Mouse (Mus musculus) limb, embryonic 11.5 days (tissue): ENCODE data around the gene Atxn2l. TPM values are rescaled to one million over a fixed set of nuclear protein-coding genes. Genes with fewer than 3 reads are reported as not detected.

Experiments used
- ATAC-seq: fragments of 200-750 bp; cut with Nextera tagmentation; 2 replicates; pipeline ENCODE4 v1.8.0; 2017; ENCODE audit warnings: low read depth; ENCODE audit not compliant: insufficient number of reproducible peaks, low FRiP score, low TSS enrichment
- DNase-seq: peaks from one replicate; pipeline ENCODE4 v3.0.0-alpha.2; 2015; ENCODE audit warnings: low spot score
- H3K27ac ChIP-seq: fragments of 300-500 bp; sonication (generic); replicated peaks from 2 replicates; pipeline ENCODE4 v1.5.1; 2014; ENCODE audit warnings: low read depth, mild to moderate bottlenecking, low read length
- H3K27me3 ChIP-seq: fragments of 300-500 bp; sonication (generic); 2 replicates; pipeline ENCODE4 v1.6.1; 2014; ENCODE audit warnings: mild to moderate bottlenecking, low read length, mixed read lengths; ENCODE audit not compliant: control insufficient read depth, insufficient read depth
- H3K36me3 ChIP-seq: fragments of 300-500 bp; sonication (generic); 2 replicates; pipeline ENCODE4 v1.6.1; 2014; ENCODE audit warnings: mild to moderate bottlenecking, low read length, moderate library complexity, mixed read lengths; ENCODE audit not compliant: control insufficient read depth, insufficient read depth
- H3K4me1 ChIP-seq: fragments of 300-500 bp; sonication (generic); 2 replicates; pipeline ENCODE4 v1.6.1; 2014; ENCODE audit warnings: low read length, mixed read lengths; ENCODE audit not compliant: control insufficient read depth, insufficient read depth
- H3K4me2 ChIP-seq: fragments of 300-500 bp; sonication (generic); 2 replicates; pipeline ENCODE4 v1.6.1; 2014; ENCODE audit warnings: low read depth, mild to moderate bottlenecking, moderate library complexity; ENCODE audit not compliant: severe bottlenecking
- H3K4me3 ChIP-seq: fragments of 300-500 bp; sonication (generic); 2 replicates; pipeline ENCODE4 v1.5.1; 2014; ENCODE audit warnings: low read depth, low read length
- H3K9ac ChIP-seq: fragments of 300-500 bp; sonication (generic); 2 replicates; pipeline ENCODE4 v1.6.1; 2014; ENCODE audit warnings: mild to moderate bottlenecking, low read length
- H3K9me3 ChIP-seq: fragments of 300-500 bp; sonication (generic); 2 replicates; pipeline ENCODE4 v1.6.1; 2016; ENCODE audit warnings: low read length; ENCODE audit not compliant: control insufficient read depth
- WGBS: fragments of 180-500 bp; shearing (Covaris S2); extraction: QIAGEN DNeasy Blood & Tissue Kit; methylation state at CpG from one replicate; pipeline ENCODE4 v1.1.7; 2014; 5-methylcytosine and 5-hydroxymethylcytosine counted together
- polyA plus RNA-seq: library from polyadenylated mRNA; unstranded; fragments of >200 nt; fragmentation: Nextera tagmentation; extraction: Ambion mirVana; gene quantifications from 2 replicates; pipeline ENCODE4 v1.2.1, GENCODE M21; 2014

The Atxn2l gene
- polyA plus RNA-seq, 1 experiment from 2014 or later, result 62.0 TPM

- H3K4me3 ChIP-seq, result peak overlapping the region; percentile 15; the same call in 1 of the 2 replicates
- peak overlapping the region; percentile 36 for H3K4me2 ChIP-seq
- H3K9ac ChIP-seq, result 0 out of 2 replicates have a peak overlapping the region, but pooled peaks have one; percentile 1
- DNase-seq (peak; percentile 88), ATAC-seq (peak; percentile 83)
- WGBS, result under 1% methylated on average over 23 of the region's 23 CpGs
- no peak overlapping the region; the same call in 1 of the 2 replicates for H3K27ac ChIP-seq
- H3K4me1 ChIP-seq, result no peaks in the 10 kb centered on the region
- H3K9me3 ChIP-seq, result no peaks in the 10 kb centered on the region
- H3K27me3 ChIP-seq, result no peaks in the 10 kb centered on the region
- no peaks in the 10 kb centered on the region for H3K36me3 ChIP-seq
Measured at GRCm38 (mm10) chr7:126482392-126482871, 20.8 kb downstream of the Atxn2l start.

- Histone ChIP-seq H3K27me3 (no peaks in the 10 kb centered on the region), H3K4me3 (no peak overlapping the region), H3K36me3 (no peaks in the 10 kb centered on the region), H3K4me2 (no peak overlapping the region), H3K9ac (no peak overlapping the region), H3K27ac (no peak overlapping the region), H3K9me3 (no peaks in the 10 kb centered on the region), H3K4me1 (no peaks in the 10 kb centered on the region)
- no peak for ATAC-seq
- whole genome bisulfite sequencing, result 22% methylated on average over 5 of the region's 5 CpGs
- DNase-seq, result no peak
Measured at GRCm38 (mm10) chr7:126481699-126482098, 21.5 kb downstream of the Atxn2l start.

- DNase-seq (peak; percentile 91), ATAC-seq (peak; percentile 89)
- peaks cover 8% of the 10 kb centered on the region; the same call in 1 of the 2 replicates for H3K36me3 ChIP-seq
- under 1% methylated on average over 39 of the region's 53 CpGs for WGBS
- peak within 1 kb of the TSS; percentile 80 for H3K9ac ChIP-seq
- H3K4me1 ChIP-seq, result peaks cover 6% of the 10 kb centered on the region
- peak within 1 kb of the TSS; percentile 74 for H3K4me2 ChIP-seq
- H3K27ac ChIP-seq, result peak within 1 kb of the TSS; percentile 43
- H3K27me3 ChIP-seq, result no peaks in the 10 kb centered on the region
- H3K9me3 ChIP-seq, result no peaks in the 10 kb centered on the region
- H3K4me3 ChIP-seq, result peak within 1 kb of the TSS; percentile 70
Measured at GRCm38 (mm10) chr7:126474993-126475581, 28.1 kb downstream of the Atxn2l start, which contains the start of gene Sh2b1. Sh2b1 (minus strand) TSS chr7:126475424.

- Histone ChIP-seq H3K4me2 (peak overlapping the region; percentile 74), H3K36me3 (peaks cover 8% of the 10 kb centered on the region; the same call in 1 of the 2 replicates), H3K4me1 (peaks cover 6% of the 10 kb centered on the region), H3K9me3 (no peaks in the 10 kb centered on the region), H3K27ac (no peak overlapping the region), H3K9ac (peak overlapping the region; percentile 80), H3K27me3 (no peaks in the 10 kb centered on the region), H3K4me3 (peak overlapping the region; percentile 70)
- DNase-seq, result no peak
- whole genome bisulfite sequencing, result 1% methylated on average over 27 of the region's 27 CpGs
- peak; percentile 60 for ATAC-seq
Measured at GRCm38 (mm10) chr7:126474486-126474955, 28.7 kb downstream of the Atxn2l start.

- 93% methylated on average over 9 of the region's 9 CpGs for WGBS
- peak overlapping the region; percentile 74 for H3K4me2 ChIP-seq
- H3K4me1 ChIP-seq, result peaks cover 6% of the 10 kb centered on the region
- H3K4me3 ChIP-seq, result peak overlapping the region; percentile 70; the same call in 1 of the 2 replicates
- ATAC-seq (no peak), DNase-seq (no peak)
- H3K9ac ChIP-seq, result peak overlapping the region; percentile 80; the same call in 1 of the 2 replicates
- no peaks in the 10 kb centered on the region for H3K9me3 ChIP-seq
- peaks cover 14% of the 10 kb centered on the region for H3K36me3 ChIP-seq
- no peaks in the 10 kb centered on the region for H3K27me3 ChIP-seq
- no peak overlapping the region for H3K27ac ChIP-seq
Measured at GRCm38 (mm10) chr7:126473470-126474086, 29.7 kb downstream of the Atxn2l start.

- H3K4me1 ChIP-seq, result peaks cover 6% of the 10 kb centered on the region
- no peak overlapping the region for H3K4me2 ChIP-seq
- no peaks in the 10 kb centered on the region for H3K9me3 ChIP-seq
- H3K4me3 ChIP-seq, result no peak overlapping the region
- no peaks in the 10 kb centered on the region for H3K27me3 ChIP-seq
- H3K27ac ChIP-seq, result no peak overlapping the region
- H3K36me3 ChIP-seq, result peaks cover 20% of the 10 kb centered on the region
- ATAC-seq (no peak), DNase-seq (no peak)
- WGBS, result 92% methylated on average over 16 of the region's 16 CpGs
- H3K9ac ChIP-seq, result no peak overlapping the region
Measured at GRCm38 (mm10) chr7:126472713-126473112, 30.5 kb downstream of the Atxn2l start.

- peaks cover 6% of the 10 kb centered on the region for H3K4me1 ChIP-seq
- ATAC-seq (no peak), DNase-seq (no peak)
- no peak overlapping the region for H3K4me2 ChIP-seq
- H3K4me3 ChIP-seq, result no peak overlapping the region
- no peak overlapping the region for H3K27ac ChIP-seq
- WGBS, result 90% methylated on average over 13 of the region's 13 CpGs
- no peaks in the 10 kb centered on the region for H3K27me3 ChIP-seq
- no peak overlapping the region for H3K9ac ChIP-seq
- H3K36me3 ChIP-seq, result peaks cover 24% of the 10 kb centered on the region
- no peaks in the 10 kb centered on the region for H3K9me3 ChIP-seq
Measured at GRCm38 (mm10) chr7:126472306-126472705, 30.9 kb downstream of the Atxn2l start.

GRCm38 (mm10) chr7:126471853-126472252 lies 31.4 kb downstream of the Atxn2l start:
- Histone ChIP-seq H3K36me3 (peaks cover 24% of the 10 kb centered on the region), H3K4me2 (no peak overlapping the region), H3K27ac (no peak overlapping the region), H3K9ac (no peak overlapping the region), H3K4me3 (no peak overlapping the region), H3K4me1 (peaks cover 6% of the 10 kb centered on the region), H3K27me3 (no peaks in the 10 kb centered on the region), H3K9me3 (no peaks in the 10 kb centered on the region)
- DNase-seq (no peak), ATAC-seq (no peak)
- WGBS, result 86% methylated on average over 4 of the region's 4 CpGs
